Mouse (Mus musculus) myocyte (in vitro differentiated cells): ENCODE data around the gene Fto.

Experiments
- CEBPB ChIP-seq: IDR thresholded peaks from 2 replicates; pipeline ENCODE4 v1.6.1; 2011; ENCODE audit warnings: mild to moderate bottlenecking, moderate library complexity; ENCODE audit not compliant: poor library complexity, insufficient read depth, severe bottlenecking
- E2F4 ChIP-seq: IDR thresholded peaks from one replicate; pipeline ENCODE4 v1.6.1; 2011; ENCODE audit warnings: mild to moderate bottlenecking, control low read depth, moderate library complexity; ENCODE audit not compliant: insufficient read depth
- MYOD1 ChIP-seq, 3 experiments: IDR thresholded peaks; one replicate each; pipeline ENCODE4 v1.6.1; 2011; ENCODE audit warnings: control low read depth in 2 of 3, low read depth in 2 of 3, mild to moderate bottlenecking in 2 of 3, moderate library complexity in 1 of 3; ENCODE audit not compliant: insufficient read length in 2 of 3, control insufficient read depth in 1 of 3
- POLR2A ChIP-seq: IDR thresholded peaks from one replicate; pipeline ENCODE4 v1.6.1; 2011; ENCODE audit warnings: low read depth, mild to moderate bottlenecking, control low read depth, moderate library complexity; ENCODE audit not compliant: insufficient read length
- POLR2AphosphoS2 ChIP-seq: IDR thresholded peaks from one replicate; pipeline ENCODE4 v1.6.1; 2011; ENCODE audit warnings: low read depth, control low read depth; ENCODE audit not compliant: insufficient read length
- REST ChIP-seq: IDR thresholded peaks from one replicate; pipeline ENCODE4 v1.6.1; 2011; ENCODE audit warnings: mild to moderate bottlenecking, control low read depth, moderate library complexity; ENCODE audit not compliant: insufficient read depth, insufficient read length
- SRF ChIP-seq: IDR thresholded peaks from one replicate; pipeline ENCODE4 v1.6.1; 2011; ENCODE audit warnings: low read depth; ENCODE audit not compliant: control insufficient read depth, insufficient read length
- TCF12 ChIP-seq: IDR thresholded peaks from one replicate; pipeline ENCODE4 v1.6.1; 2011; ENCODE audit warnings: mild to moderate bottlenecking, control low read depth; ENCODE audit not compliant: poor library complexity, insufficient read depth, severe bottlenecking
- TCF3 ChIP-seq: IDR thresholded peaks from one replicate; pipeline ENCODE4 v1.6.1; 2011; ENCODE audit warnings: low read depth, control low read depth; ENCODE audit not compliant: insufficient read length
- USF1 ChIP-seq: IDR thresholded peaks from one replicate; pipeline ENCODE4 v1.6.1; 2011; ENCODE audit warnings: low read depth, mild to moderate bottlenecking, control low read depth, moderate library complexity

DNA sequence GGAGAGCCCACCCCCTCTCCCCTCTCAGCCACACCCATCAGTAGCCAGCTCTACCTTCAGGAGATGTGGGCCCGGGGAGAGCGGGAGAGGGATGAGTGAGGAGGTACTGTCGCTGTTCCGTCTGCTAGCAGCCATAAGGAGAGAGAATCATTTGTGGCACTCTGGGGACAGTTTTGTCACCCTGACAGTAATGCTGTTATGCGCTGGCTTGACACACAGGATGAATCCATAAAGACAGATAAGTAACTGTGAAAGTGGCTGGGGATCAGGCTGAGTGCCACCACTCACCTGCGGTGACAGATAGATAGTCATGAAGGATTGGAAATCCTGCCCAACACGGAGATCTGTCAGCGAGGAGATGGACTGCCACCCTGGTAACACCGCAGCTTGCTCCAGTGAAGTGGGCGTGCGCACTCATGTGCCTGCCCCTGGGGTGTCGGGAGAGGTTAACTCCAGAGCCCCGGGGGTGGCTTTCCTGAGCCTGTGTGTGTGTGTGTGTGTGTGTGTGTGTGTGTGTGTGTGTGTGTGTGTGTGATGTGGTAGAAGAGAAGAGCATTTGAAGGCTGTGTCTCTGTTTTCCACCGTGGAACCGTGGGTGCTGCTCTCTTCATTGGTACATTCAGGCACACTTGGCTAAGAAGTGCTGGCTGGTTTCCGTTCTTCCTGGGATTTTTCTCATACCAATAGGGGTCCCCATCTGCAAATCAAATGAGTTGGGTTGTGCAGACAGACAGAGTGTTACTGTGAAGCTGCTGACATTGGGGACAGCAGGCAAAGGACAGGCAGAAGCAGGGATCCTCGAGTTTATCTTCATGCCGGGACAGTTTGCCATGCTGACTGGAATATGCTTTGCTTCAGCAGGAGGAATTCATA, 312.6 kb downstream of the Fto start:
- TF ChIP-seq E2F4 (no peak), POLR2A (no peak), TCF12 (no peak), MYOD1 (IDR thresholded peaks at IDR 0.05; ENCODE audit: control insufficient read depth in 1 of 3, insufficient read length in 2 of 3, low read depth in 2 of 3) (no peak), REST (no peak), CEBPB (no peak), SRF (no peak), USF1 (no peak), POLR2AphosphoS2 (no peak), TCF3 (no peak)
